Mouse (Mus musculus) embryonic facial prominence, embryonic 14.5 days (tissue): ENCODE results near the gene Lsamp. TPM values are rescaled to one million over a fixed set of nuclear protein-coding genes. Genes with fewer than 3 reads are reported as not detected.

Experiments used
- ATAC-seq: fragments of 200-750 bp; cut with Nextera tagmentation; 2 replicates; pipeline ENCODE4 v1.8.0; 2017; ENCODE audit warnings: low read depth, moderate number of reproducible peaks, moderate TSS enrichment
- DNase-seq: peaks from one replicate; pipeline ENCODE4 v3.0.0-alpha.2; 2015; ENCODE audit warnings: low spot score
- H3K27ac ChIP-seq: fragments of 300-500 bp; sonication (generic); replicated peaks from 2 replicates; pipeline ENCODE4 v1.5.1; 2014; ENCODE audit warnings: low read depth, mild to moderate bottlenecking, low read length, moderate library complexity
- H3K27me3 ChIP-seq: fragments of 300-500 bp; sonication (generic); replicated peaks from 2 replicates; pipeline ENCODE4 v1.6.1; 2014; ENCODE audit warnings: low read length; ENCODE audit not compliant: control insufficient read depth, insufficient read depth
- H3K36me3 ChIP-seq: fragments of 300-500 bp; sonication (generic); 2 replicates; pipeline ENCODE4 v1.6.1; 2014; ENCODE audit warnings: low read length, mixed read lengths; ENCODE audit not compliant: control insufficient read depth, insufficient read depth
- H3K4me1 ChIP-seq: fragments of 300-500 bp; sonication (generic); 2 replicates; pipeline ENCODE4 v1.6.1; 2014; ENCODE audit warnings: antibody characterized with exemption, low read length; ENCODE audit not compliant: control insufficient read depth, insufficient read depth
- H3K4me2 ChIP-seq: fragments of 300-500 bp; sonication (generic); 2 replicates; pipeline ENCODE4 v1.6.1; 2014; ENCODE audit warnings: low read depth, mild to moderate bottlenecking, low read length, moderate library complexity, mixed read lengths
- H3K4me3 ChIP-seq: fragments of 300-500 bp; sonication (generic); 2 replicates; pipeline ENCODE4 v1.5.1; 2014; ENCODE audit warnings: low read depth, mild to moderate bottlenecking, low read length
- H3K9ac ChIP-seq: fragments of 300-500 bp; sonication (generic); 2 replicates; pipeline ENCODE4 v1.6.1; 2014; ENCODE audit warnings: low read depth, mild to moderate bottlenecking, low read length, moderate library complexity, mixed read lengths
- H3K9me3 ChIP-seq: fragments of 300-500 bp; sonication (generic); 2 replicates; pipeline ENCODE4 v1.6.1; 2016; ENCODE audit warnings: low read length; ENCODE audit not compliant: control insufficient read depth
- WGBS: fragments of 180-500 bp; shearing (Covaris S2); extraction: QIAGEN DNeasy Blood & Tissue Kit; methylation state at CpG from one replicate; pipeline ENCODE4 v1.1.7; 2014; 5-methylcytosine and 5-hydroxymethylcytosine counted together
- polyA plus RNA-seq: library from polyadenylated mRNA; unstranded; fragments of >200 nt; fragmentation: Nextera tagmentation; extraction: Ambion mirVana; gene quantifications from 2 replicates; pipeline ENCODE4 v1.2.1, GENCODE M21; 2014

Gene Lsamp
- polyA plus RNA-seq, 1 experiment from 2014 or later = 8.9 TPM

GRCm38 (mm10) chr16:41912584-41913193 lies 1928.5 kb downstream of the Lsamp start:
- ATAC-seq = peak; percentile 63; the same call in 1 of the 2 replicates
- Histone ChIP-seq H3K4me2 (no peak overlapping the region), H3K27ac (no peak overlapping the region), H3K9me3 (no peaks in the 10 kb centered on the region), H3K36me3 (no peaks in the 10 kb centered on the region), H3K4me1 (no peaks in the 10 kb centered on the region), H3K27me3 (no peaks in the 10 kb centered on the region), H3K4me3 (no peak overlapping the region), H3K9ac (no peak overlapping the region)
- DNase-seq = no peak
- 75% methylated on average over 4 of the region's 4 CpGs for WGBS

DNA sequence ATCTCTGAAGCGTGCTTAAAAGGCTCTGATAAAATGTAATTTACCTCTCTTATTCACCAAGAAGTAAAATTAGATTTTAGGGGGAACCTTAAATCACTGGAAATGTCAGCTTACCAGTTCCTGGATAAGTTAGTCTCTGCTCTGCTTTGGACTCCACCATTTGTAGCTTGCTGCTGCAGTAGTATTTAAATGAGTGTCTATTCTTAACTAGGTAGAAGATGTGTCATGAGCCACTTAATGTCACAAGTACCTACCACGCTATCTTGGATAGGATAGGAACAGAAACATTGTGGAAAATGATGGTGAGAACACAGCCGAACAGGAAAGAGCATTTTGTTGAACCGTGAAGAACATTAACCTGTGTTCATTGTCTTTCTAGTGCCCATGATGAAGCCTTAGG lies 1929.2 kb downstream of the Lsamp start:
- DNase-seq = no peak
- WGBS = 89% methylated on average over 4 of the region's 4 CpGs
- Histone ChIP-seq H3K9ac (no peak overlapping the region), H3K4me3 (no peak overlapping the region), H3K4me2 (no peak overlapping the region), H3K9me3 (no peaks in the 10 kb centered on the region), H3K36me3 (no peaks in the 10 kb centered on the region), H3K27me3 (no peaks in the 10 kb centered on the region), H3K4me1 (no peaks in the 10 kb centered on the region), H3K27ac (no peak overlapping the region)
- ATAC-seq = no peak

DNA sequence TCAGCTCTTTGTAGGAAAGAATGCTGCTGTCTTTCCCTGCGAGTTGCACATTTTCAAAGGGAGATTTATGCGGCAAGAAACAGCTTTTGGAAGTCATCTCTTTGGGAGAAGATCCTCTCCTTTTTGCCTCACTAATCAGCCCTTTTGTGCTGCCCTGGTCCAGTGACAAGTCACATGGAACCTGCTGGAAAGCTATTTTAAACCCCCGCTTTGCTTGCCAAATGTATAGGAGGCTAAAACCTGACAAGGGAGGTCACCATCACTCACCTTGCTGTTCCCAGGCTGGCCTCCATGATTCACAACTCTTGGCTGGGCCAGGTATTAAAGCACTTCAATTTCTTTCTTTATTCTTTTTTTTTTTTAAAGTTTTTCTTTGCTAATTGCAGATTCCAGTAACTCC lies 1932.2 kb downstream of the Lsamp start:
- H3K4me3 ChIP-seq = no peak overlapping the region
- no peak overlapping the region for H3K9ac ChIP-seq
- ATAC-seq (no peak), DNase-seq (no peak)
- 88% methylated on average over 3 of the region's 3 CpGs for WGBS
- H3K36me3 ChIP-seq = no peaks in the 10 kb centered on the region
- H3K27ac ChIP-seq = no peak overlapping the region
- no peak overlapping the region for H3K4me2 ChIP-seq
- no peaks in the 10 kb centered on the region for H3K9me3 ChIP-seq
- no peaks in the 10 kb centered on the region for H3K4me1 ChIP-seq
- no peaks in the 10 kb centered on the region for H3K27me3 ChIP-seq

GRCm38 (mm10) chr16:41917057-41917821 lies 1933.1 kb downstream of the Lsamp start:
- Histone ChIP-seq H3K4me1 (no peaks in the 10 kb centered on the region), H3K4me3 (no peak overlapping the region), H3K36me3 (no peaks in the 10 kb centered on the region), H3K27ac (no peak overlapping the region), H3K9ac (no peak overlapping the region), H3K27me3 (no peaks in the 10 kb centered on the region), H3K9me3 (no peaks in the 10 kb centered on the region), H3K4me2 (no peak overlapping the region)
- peak; percentile 55 for DNase-seq
- 0 out of 2 replicates have a peak, but pooled peaks have one; percentile 15 for ATAC-seq
- WGBS = 27% methylated on average over 6 of the region's 6 CpGs

- Histone ChIP-seq H3K9me3 (no peaks in the 10 kb centered on the region), H3K36me3 (no peaks in the 10 kb centered on the region), H3K27me3 (no peaks in the 10 kb centered on the region), H3K4me2 (no peak overlapping the region), H3K9ac (no peak overlapping the region), H3K4me3 (no peak overlapping the region), H3K27ac (no peak overlapping the region), H3K4me1 (no peaks in the 10 kb centered on the region)
- ATAC-seq (no peak), DNase-seq (no peak)
- WGBS = 93% methylated on average over 4 of the region's 4 CpGs
Observed at GRCm38 (mm10) chr16:41929546-41929945, 1945.4 kb downstream of the Lsamp start.

DNA sequence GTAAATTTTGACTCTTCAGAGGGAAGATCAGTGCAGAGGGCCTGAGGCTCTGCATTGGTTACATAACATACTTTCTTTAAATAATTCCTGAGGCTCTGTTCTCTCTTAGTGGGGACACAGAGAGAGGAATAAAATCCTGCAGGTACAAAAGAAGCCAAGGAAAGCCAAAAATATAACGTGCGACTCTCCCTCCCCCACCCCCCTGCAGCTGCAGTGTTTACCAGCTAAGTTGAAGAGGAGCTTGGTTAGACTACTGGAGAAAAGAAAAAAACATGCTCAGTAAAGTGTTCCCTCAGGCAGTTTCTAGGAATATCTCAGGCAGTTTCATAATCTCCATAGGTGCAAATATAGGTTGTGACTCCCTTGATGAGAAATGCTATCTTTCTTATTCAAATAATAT lies 1951.5 kb downstream of the Lsamp start:
- WGBS = 58% methylated on average over 2 of the region's 2 CpGs
- H3K27ac ChIP-seq = no peak overlapping the region
- no peak for ATAC-seq

DNA sequence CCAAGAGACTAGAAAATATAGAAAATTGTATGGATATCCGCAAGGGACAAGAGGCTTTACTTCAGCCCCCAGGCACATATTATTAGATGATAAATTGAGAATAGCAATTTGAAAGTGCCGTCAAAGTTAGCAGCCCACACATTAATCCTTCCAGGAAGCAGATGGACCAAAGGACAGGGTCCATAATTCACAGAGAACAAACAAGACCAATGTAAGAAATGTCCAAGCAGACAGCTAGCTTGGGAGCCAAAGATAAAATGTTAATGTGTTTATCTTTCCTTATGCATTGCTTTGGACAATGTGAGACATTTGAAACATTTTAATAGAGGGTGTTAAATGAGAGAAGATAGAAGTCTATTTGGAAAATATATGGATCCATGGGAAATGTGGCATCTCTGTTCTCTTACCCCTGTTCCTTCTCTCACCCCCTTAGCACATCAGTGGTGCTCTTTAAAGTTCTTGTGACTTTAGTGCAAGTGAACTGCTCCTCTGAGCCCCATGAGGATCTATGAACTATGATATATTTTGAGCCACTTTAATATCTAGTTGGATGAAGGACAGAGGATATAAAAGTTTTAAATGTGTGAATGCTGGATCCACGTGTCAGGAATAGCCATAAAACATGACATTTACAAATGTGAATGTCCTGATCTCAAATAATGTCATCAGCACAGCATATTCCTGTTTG lies 1952.9 kb downstream of the Lsamp start:
- H3K4me1 ChIP-seq = no peaks in the 10 kb centered on the region
- DNase-seq (no peak), ATAC-seq (no peak)
- no peaks in the 10 kb centered on the region for H3K27me3 ChIP-seq
- H3K27ac ChIP-seq = no peak overlapping the region
- H3K4me2 ChIP-seq = no peak overlapping the region
- no peaks in the 10 kb centered on the region for H3K9me3 ChIP-seq
- 83% methylated on average over 3 of the region's 3 CpGs for whole genome bisulfite sequencing
- H3K36me3 ChIP-seq = no peaks in the 10 kb centered on the region
- H3K4me3 ChIP-seq = no peak overlapping the region
- no peak overlapping the region for H3K9ac ChIP-seq

More for the DNA sequence above, 1951.5 kb downstream of the Lsamp start:
- no peak overlapping the region for H3K4me2 ChIP-seq
- H3K36me3 ChIP-seq = no peaks in the 10 kb centered on the region
- no peak overlapping the region for H3K4me3 ChIP-seq
- DNase-seq = no peak
- no peaks in the 10 kb centered on the region for H3K27me3 ChIP-seq
- no peak overlapping the region for H3K9ac ChIP-seq
- no peaks in the 10 kb centered on the region for H3K9me3 ChIP-seq
- H3K4me1 ChIP-seq = no peaks in the 10 kb centered on the region

DNA sequence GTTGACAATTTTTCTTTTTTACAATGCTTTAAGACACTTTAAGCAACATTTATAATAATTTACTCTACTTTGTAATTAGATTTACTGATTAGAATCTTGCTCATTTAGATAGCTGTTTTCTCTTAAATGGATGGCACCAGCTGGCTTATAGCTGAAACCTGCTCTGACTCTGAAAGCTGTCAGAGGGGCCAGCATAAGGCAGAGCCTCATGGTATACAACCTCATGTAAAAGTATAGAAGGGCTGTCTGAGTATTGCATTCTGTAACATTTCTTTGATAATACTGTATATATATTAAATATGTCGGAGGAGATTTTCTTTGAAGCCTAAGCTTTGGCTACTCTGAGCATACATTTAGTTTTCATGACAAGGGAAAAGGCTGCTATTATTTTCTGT lies 1953.4 kb downstream of the Lsamp start:
- 94% methylated on average over 1 of the region's 1 CpGs for WGBS
- Histone ChIP-seq H3K4me1 (no peaks in the 10 kb centered on the region), H3K9me3 (no peaks in the 10 kb centered on the region), H3K27ac (no peak overlapping the region), H3K4me3 (no peak overlapping the region), H3K36me3 (no peaks in the 10 kb centered on the region), H3K27me3 (no peaks in the 10 kb centered on the region), H3K4me2 (no peak overlapping the region), H3K9ac (no peak overlapping the region)
- DNase-seq (no peak), ATAC-seq (no peak)
